Mouse (Mus musculus) thymus, adult 18-20 months (tissue): ENCODE results near the gene Lifr.

Experiments
- DNase-seq, 2 experiments: peaks; one replicate each; pipeline ENCODE4 v3.0.0; 2022; ENCODE audit warnings: mixed read lengths in 2 of 2

The Lifr gene

GRCm38 (mm10) chr15:7166735-7167134, 76.3 kb downstream of the Lifr start:
- DNase-seq, result no peak

GRCm38 (mm10) chr15:7167238-7167905, 77.0 kb downstream of the Lifr start:
- DNase-seq, result no peak

GRCm38 (mm10) chr15:7167906-7168532, 77.6 kb downstream of the Lifr start:
- DNase-seq, result no peak

GRCm38 (mm10) chr15:7172875-7173274, 82.5 kb downstream of the Lifr start:
- no peak for DNase-seq

- no peak for DNase-seq
Measured at GRCm38 (mm10) chr15:7173346-7173745, 82.9 kb downstream of the Lifr start.

GRCm38 (mm10) chr15:7173776-7174175, 83.4 kb downstream of the Lifr start:
- no peak for DNase-seq

GRCm38 (mm10) chr15:7180576-7180975, 90.2 kb downstream of the Lifr start:
- DNase-seq, result no peak

- DNase-seq, result no peak
Measured at GRCm38 (mm10) chr15:7187682-7188081, 97.3 kb downstream of the Lifr start.

- no peak for DNase-seq
Measured at GRCm38 (mm10) chr15:7189678-7190454, 99.5 kb downstream of the Lifr start.

- no peak for DNase-seq
Measured at GRCm38 (mm10) chr15:7191074-7191473, 100.7 kb downstream of the Lifr start.

GRCm38 (mm10) chr15:7192582-7192981, 102.2 kb downstream of the Lifr start:
- DNase-seq, result no peak

- DNase-seq, result no peak
Measured at GRCm38 (mm10) chr15:7194147-7194720, 103.8 kb downstream of the Lifr start.

GRCm38 (mm10) chr15:7194748-7195221, 104.4 kb downstream of the Lifr start:
- DNase-seq, result no peak

GRCm38 (mm10) chr15:7197652-7198445, 107.4 kb downstream of the Lifr start:
- DNase-seq, result no peak

- DNase-seq, result no peak
Measured at GRCm38 (mm10) chr15:7198816-7199215, 108.4 kb downstream of the Lifr start.

- DNase-seq, result no peak
Measured at GRCm38 (mm10) chr15:7200286-7200685, 109.9 kb downstream of the Lifr start.

- DNase-seq, result no peak
Measured at GRCm38 (mm10) chr15:7201421-7202380, 111.3 kb downstream of the Lifr start.

- DNase-seq, result no peak
Measured at GRCm38 (mm10) chr15:7202981-7203380, 112.6 kb downstream of the Lifr start.

- no peak for DNase-seq
Measured at GRCm38 (mm10) chr15:7203606-7204330, 113.4 kb downstream of the Lifr start.

GRCm38 (mm10) chr15:7204917-7205316, 114.5 kb downstream of the Lifr start:
- DNase-seq, result no peak

- no peak for DNase-seq
Measured at GRCm38 (mm10) chr15:7206110-7206509, 115.7 kb downstream of the Lifr start.
